Mouse (Mus musculus) hindbrain, postnatal 0 days (tissue): ENCODE results near the gene Ptgdr2. TPM values are rescaled to one million over a fixed set of nuclear protein-coding genes. Genes with fewer than 3 reads are reported as not detected.

ENCODE experiments used
- ATAC-seq: fragments of 200-750 bp; cut with Nextera tagmentation; 2 replicates; pipeline ENCODE4 v1.8.0; 2017; ENCODE audit warnings: mild to moderate bottlenecking, moderate TSS enrichment, moderate library complexity
- DNase-seq: peaks from one replicate; pipeline ENCODE4 v3.0.0-alpha.2; 2015; ENCODE audit warnings: low spot score
- H3K27ac ChIP-seq: fragments of 300-500 bp; sonication (generic); 2 replicates; pipeline ENCODE4 v1.5.1; 2014; ENCODE audit warnings: mild to moderate bottlenecking
- H3K27me3 ChIP-seq: fragments of 300-500 bp; sonication (generic); 2 replicates; pipeline ENCODE4 v1.6.1; 2014; ENCODE audit warnings: low read length, mixed read lengths; ENCODE audit not compliant: insufficient read depth
- H3K36me3 ChIP-seq: fragments of 300-500 bp; sonication (generic); 2 replicates; pipeline ENCODE4 v1.6.1; 2014; ENCODE audit warnings: low read length, mixed read lengths; ENCODE audit not compliant: insufficient read depth
- H3K4me1 ChIP-seq: fragments of 300-500 bp; sonication (generic); 2 replicates; pipeline ENCODE4 v1.6.1; 2014; ENCODE audit warnings: antibody characterized with exemption, low read length, mixed read lengths; ENCODE audit not compliant: insufficient read depth
- H3K4me2 ChIP-seq: fragments of 300-500 bp; sonication (generic); 2 replicates; pipeline ENCODE4 v1.6.1; 2014; ENCODE audit warnings: low read depth, mild to moderate bottlenecking, low read length, moderate library complexity, mixed read lengths
- H3K4me3 ChIP-seq: fragments of 300-500 bp; sonication (generic); 2 replicates; pipeline ENCODE4 v1.5.1; 2014; ENCODE audit warnings: low read length
- H3K9ac ChIP-seq: fragments of 300-500 bp; sonication (generic); replicated peaks from 2 replicates; pipeline ENCODE4 v1.6.1; 2014; ENCODE audit warnings: mild to moderate bottlenecking, low read length, moderate library complexity, mixed read lengths
- H3K9me3 ChIP-seq: fragments of 300-500 bp; sonication (generic); 2 replicates; pipeline ENCODE4 v1.6.1; 2016; ENCODE audit warnings: low read length, mixed read lengths
- CTCF ChIP-seq: IDR thresholded peaks from 2 replicates; pipeline ENCODE4 v1.5.1; 2016; ENCODE audit warnings: antibody characterized with exemption, control low read depth, low read depth
- WGBS: fragments of 180-500 bp; shearing (Covaris S2); extraction: QIAGEN DNeasy Blood & Tissue Kit; methylation state at CpG from one replicate; pipeline ENCODE4 v1.1.7; 2014; 5-methylcytosine and 5-hydroxymethylcytosine counted together
- polyA plus RNA-seq: library from polyadenylated mRNA; unstranded; fragments of >200 nt; fragmentation: Nextera tagmentation; extraction: Ambion mirVana; gene quantifications from 2 replicates; pipeline ENCODE4 v1.2.1, GENCODE M21; 2015
- total RNA-seq: library from RNA; depleted of rRNA; stranded (reverse); fragments of >200 nt; gene quantifications from 2 replicates; pipeline ENCODE4 v1.2.3, GENCODE M21; 2014

Gene Ptgdr2
- total and polyA plus RNA-seq, 2 experiments from 2014 or later, result 0.16 to 1.1 TPM

GRCm38 (mm10) chr19:10943955-10944354, 7.0 kb downstream of the Ptgdr2 start:
- Histone ChIP-seq H3K4me2 (no peak overlapping the region), H3K9ac (no peak overlapping the region), H3K27me3 (no peaks in the 10 kb centered on the region), H3K27ac (no peak overlapping the region), H3K36me3 (peaks cover 31% of the 10 kb centered on the region), H3K4me3 (no peak overlapping the region), H3K9me3 (no peaks in the 10 kb centered on the region), H3K4me1 (peaks cover 23% of the 10 kb centered on the region)
- DNase-seq (no peak), ATAC-seq (no peak)
- no peak for TF ChIP-seq CTCF
- 90% methylated on average over 3 of the region's 3 CpGs for WGBS

DNA sequence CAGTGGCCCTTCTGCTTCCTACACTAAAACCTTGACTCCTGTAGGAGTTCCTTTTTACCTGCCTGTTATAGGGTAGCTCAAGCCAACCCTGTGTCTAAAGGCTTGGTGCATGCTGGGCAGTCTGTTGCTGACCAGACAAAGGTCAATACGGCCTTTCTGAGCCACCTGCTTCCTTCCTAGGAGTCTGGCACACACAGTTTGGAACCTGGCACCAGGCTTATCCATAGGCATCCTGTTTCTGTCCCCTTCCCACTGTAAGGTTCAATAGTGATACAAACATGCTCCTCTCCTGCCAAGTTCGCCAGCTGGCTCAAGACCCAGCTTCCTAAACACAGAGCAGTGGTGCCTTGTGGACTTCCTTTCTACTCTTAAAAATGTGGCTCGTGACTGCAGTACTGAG, 9.5 kb downstream of the Ptgdr2 start:
- H3K4me2 ChIP-seq, result no peak overlapping the region
- no peaks in the 10 kb centered on the region for H3K27me3 ChIP-seq
- no peak overlapping the region for H3K4me3 ChIP-seq
- no peak overlapping the region for H3K27ac ChIP-seq
- no peak overlapping the region; the same call in none of the 2 replicates for H3K9ac ChIP-seq
- TF ChIP-seq CTCF, result no peak
- H3K4me1 ChIP-seq, result peaks cover 15% of the 10 kb centered on the region; the same call in 1 of the 2 replicates
- H3K9me3 ChIP-seq, result no peaks in the 10 kb centered on the region
- DNase-seq, result no peak
- H3K36me3 ChIP-seq, result peaks cover 31% of the 10 kb centered on the region
- no peak for ATAC-seq
- WGBS, result 77% methylated on average over 3 of the region's 3 CpGs

DNA sequence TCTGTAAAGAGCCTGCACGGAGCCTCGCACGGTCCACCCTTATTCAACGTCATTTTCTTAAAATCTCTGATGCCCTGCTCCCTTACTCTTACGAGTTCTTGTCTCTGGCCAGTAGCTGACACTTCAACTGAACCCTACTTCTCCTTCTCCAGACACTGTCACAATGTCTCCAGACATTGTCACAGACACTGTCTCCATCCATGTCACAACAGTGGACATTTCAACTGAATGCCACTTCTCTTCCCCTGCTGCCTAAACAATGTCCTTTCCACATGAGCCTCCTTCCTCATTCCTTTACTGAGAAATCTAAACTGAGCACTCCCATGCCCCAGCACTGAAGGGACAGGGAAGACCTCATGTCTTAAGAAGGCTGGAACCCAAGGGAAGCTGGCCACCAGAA, 10.3 kb downstream of the Ptgdr2 start:
- peak overlapping the region; percentile 51 for H3K4me3 ChIP-seq
- H3K36me3 ChIP-seq, result peaks cover 26% of the 10 kb centered on the region
- H3K4me1 ChIP-seq, result peaks cover 15% of the 10 kb centered on the region; the same call in 1 of the 2 replicates
- no peak for TF ChIP-seq CTCF
- H3K9ac ChIP-seq, result peak overlapping the region; percentile 83; the same call in 1 of the 2 replicates
- no peak overlapping the region for H3K27ac ChIP-seq
- WGBS, result 90% methylated on average over 5 of the region's 5 CpGs
- H3K27me3 ChIP-seq, result no peaks in the 10 kb centered on the region
- H3K9me3 ChIP-seq, result no peaks in the 10 kb centered on the region
- ATAC-seq (no peak), DNase-seq (no peak)
- H3K4me2 ChIP-seq, result peak overlapping the region; percentile 95

DNA sequence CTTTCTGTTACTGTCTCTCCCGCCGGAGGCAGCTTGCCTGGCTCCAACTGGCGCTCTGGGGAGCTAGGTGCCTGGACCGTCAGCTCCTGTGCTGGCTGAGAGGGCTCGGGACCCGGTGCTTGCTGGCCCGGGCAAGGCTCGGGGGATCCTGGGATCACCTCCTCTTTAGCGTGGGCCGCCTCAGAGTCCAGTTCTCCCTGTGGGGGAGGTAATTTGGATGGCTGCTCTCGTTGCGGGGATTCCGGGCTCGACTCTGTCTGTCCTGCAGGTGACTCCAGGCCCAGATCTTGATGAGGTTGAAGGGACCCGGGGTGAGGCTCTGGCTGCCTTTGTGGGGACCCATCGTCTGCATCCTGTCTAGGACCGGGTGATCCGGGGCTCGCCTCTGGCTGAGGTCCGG, 11.5 kb downstream of the Ptgdr2 start:
- Histone ChIP-seq H3K4me1 (peaks cover 15% of the 10 kb centered on the region; the same call in 1 of the 2 replicates), H3K4me3 (peak overlapping the region; percentile 51), H3K27me3 (no peaks in the 10 kb centered on the region), H3K9me3 (no peaks in the 10 kb centered on the region), H3K9ac (peak overlapping the region; percentile 83), H3K36me3 (peaks cover 14% of the 10 kb centered on the region), H3K4me2 (peak overlapping the region; percentile 95), H3K27ac (no peak overlapping the region)
- ATAC-seq (no peak), DNase-seq (no peak)
- WGBS, result under 1% methylated on average over 20 of the region's 20 CpGs
- TF ChIP-seq CTCF, result no peak

- under 1% methylated on average over 30 of the region's 30 CpGs for WGBS
- peak; percentile 100 for DNase-seq
- peak within 1 kb of the TSS; percentile 83 for H3K9ac ChIP-seq
- H3K27me3 ChIP-seq, result no peaks in the 10 kb centered on the region
- no peaks in the 10 kb centered on the region for H3K9me3 ChIP-seq
- no peak for TF ChIP-seq CTCF
- peaks cover 8% of the 10 kb centered on the region for H3K36me3 ChIP-seq
- H3K27ac ChIP-seq, result peak within 1 kb of the TSS; percentile 60
- H3K4me2 ChIP-seq, result peak within 1 kb of the TSS; percentile 95
- peak; percentile 98 for ATAC-seq
- peaks cover 15% of the 10 kb centered on the region; the same call in 1 of the 2 replicates for H3K4me1 ChIP-seq
- H3K4me3 ChIP-seq, result peak within 1 kb of the TSS; percentile 51
These were observed 12.2 kb downstream of the Ptgdr2 start, which contains the start of gene Ccdc86 for GRCm38 (mm10) chr19:10949112-10949511. Ccdc86 (minus strand) TSS chr19:10949266.

GRCm38 (mm10) chr19:10949558-10949957, 12.6 kb downstream of the Ptgdr2 start:
- Histone ChIP-seq H3K9me3 (no peaks in the 10 kb centered on the region), H3K4me2 (peak overlapping the region; percentile 95), H3K36me3 (peaks cover 7% of the 10 kb centered on the region), H3K27me3 (no peaks in the 10 kb centered on the region), H3K27ac (peak overlapping the region; percentile 60), H3K9ac (peak overlapping the region; percentile 83; the same call in 1 of the 2 replicates), H3K4me1 (peaks cover 15% of the 10 kb centered on the region; the same call in 1 of the 2 replicates), H3K4me3 (peak overlapping the region; percentile 51)
- DNase-seq, result no peak
- 39% methylated on average over 9 of the region's 9 CpGs for WGBS
- ATAC-seq, result peak; percentile 13
- TF ChIP-seq CTCF, result no peak
